ENCODE assay signal across 8 mouse cellular contexts in genomic region chr15:25805336-25806110, GRCm38 (mm10). TPM values are rescaled to one million over a fixed set of nuclear protein-coding genes. Genes with fewer than 3 reads are reported as not detected.
DNase-seq lines count a peak whose midpoint lies in the region; ATAC-seq and TF ChIP-seq lines count a peak whose summit lies in the region.

No protein-coding gene starts in this region.

- no peak for TF ChIP-seq EP300 in MEL (IDR thresholded peaks at IDR 0.05; ENCODE audit: low read depth in 1 of 2, low read length in 2 of 2)

- no peaks in the 10 kb centered on the region for H3K79me2 ChIP-seq in MEL (ENCODE audit: control insufficient read depth, insufficient read depth, low read length, poor library complexity)

- no peaks in the 10 kb centered on the region for H3K36me3 ChIP-seq in MEL (ENCODE audit: control insufficient read depth in 1 of 2, insufficient read depth in 2 of 2, low read length in 2 of 2)
- peaks cover 99% of the 10 kb centered on the region for H3K36me3 ChIP-seq in forebrain, embryonic 12.5 days (replicated peaks)

- H3K9ac ChIP-seq in MEL (ENCODE audit: control insufficient read depth, low read depth, low read length, poor library complexity, severe bottlenecking): no peak overlapping the region
- H3K9ac ChIP-seq in forebrain, embryonic 12.5 days: no peak overlapping the region

- 89% methylated on average over 21 of the region's 21 CpGs for WGBS in forebrain, embryonic 12.5 days

- no peaks in the 10 kb centered on the region for H3K4me1 ChIP-seq in MEL (ENCODE audit: control insufficient read depth in 1 of 2, insufficient read depth in 2 of 2, low read length in 2 of 2)
- H3K4me1 ChIP-seq in forebrain, embryonic 12.5 days: no peaks in the 10 kb centered on the region

- no peak for TF ChIP-seq POLR2A in MEL (IDR thresholded peaks at IDR 0.05; ENCODE audit: control insufficient read depth in 1 of 2, insufficient read depth in 1 of 2, low read depth in 1 of 2, low read length in 2 of 2, poor library complexity in 1 of 2)
- TF ChIP-seq POLR2A in brain, embryonic 14.5 days (IDR thresholded peaks at IDR 0.05; ENCODE audit: borderline replicate concordance, extremely low read depth, insufficient read depth, insufficient read length, poor library complexity, severe bottlenecking): no peak

- ATAC-seq in forebrain, embryonic 12.5 days (ENCODE audit: low FRiP score): peak; percentile 55

- no peaks in the 10 kb centered on the region for H3K27me3 ChIP-seq in MEL (ENCODE audit: control insufficient read depth in 1 of 2, insufficient read depth in 2 of 2, low read length in 2 of 2)
- no peaks in the 10 kb centered on the region for H3K27me3 ChIP-seq in forebrain, embryonic 12.5 days

- TF ChIP-seq CTCF in MEL (IDR thresholded peaks at IDR 0.05 in 2 of 3, conservative IDR thresholded peaks at IDR 0.05 in 1 of 3; ENCODE audit: control insufficient read depth in 1 of 3, insufficient read depth in 1 of 3, low read depth in 2 of 3, low read length in 3 of 3, poor library complexity in 1 of 3, severe bottlenecking in 1 of 3): peak; percentile 68 to 85 (median 69)
- peak; percentile 90 for TF ChIP-seq CTCF in brain, embryonic 14.5 days (IDR thresholded peaks at IDR 0.05; ENCODE audit: borderline replicate concordance, extremely low read depth, insufficient read depth, insufficient read length)

- peak; percentile 62 for DNase-seq in MEL (ENCODE audit: low read depth, low spot score)
- DNase-seq in brain, embryonic 14.5 days (ENCODE audit: low read depth): peak; percentile 74
- DNase-seq in heart, postnatal 4 days: peak; percentile 85
- DNase-seq in layer of hippocampus, adult 8-10 months (ENCODE audit: low spot score in 2 of 2): peak; percentile 51 to 81
- peak; percentile 80 for DNase-seq in lung, postnatal 14 days
- peak; percentile 69 for DNase-seq in ovary, postnatal 36 days (ENCODE audit: low spot score)
- DNase-seq in thymus, postnatal 14 days: peak; percentile 74

- peak; percentile 71 for TF ChIP-seq RAD21 in MEL (IDR thresholded peaks at IDR 0.05; ENCODE audit: low read depth, low read length)

- H3K4me3 ChIP-seq in MEL (ENCODE audit: control insufficient read depth in 1 of 2, insufficient read depth in 1 of 2, low read depth in 2 of 2, low read length in 2 of 2): peak overlapping the region; percentile 30 to 45
- H3K4me3 ChIP-seq in forebrain, embryonic 12.5 days (replicated peaks): no peak overlapping the region

- H3K4me2 ChIP-seq in forebrain, embryonic 12.5 days: no peak overlapping the region

- no peak overlapping the region for H3K27ac ChIP-seq in MEL (ENCODE audit: control insufficient read depth, low read depth, low read length)
- H3K27ac ChIP-seq in forebrain, embryonic 12.5 days: no peak overlapping the region

- H3K9me3 ChIP-seq in MEL (replicated peaks; ENCODE audit: insufficient read depth, low read length): no peaks in the 10 kb centered on the region
- H3K9me3 ChIP-seq in forebrain, embryonic 12.5 days: no peaks in the 10 kb centered on the region

TF ChIP-seq in MEL, 35 proteins besides CTCF, POLR2A, EP300 and RAD21:
- TF ChIP-seq MAZ (IDR thresholded peaks at IDR 0.05; ENCODE audit: low read depth, low read length): 0 out of 2 replicates have a peak, but pooled peaks have one; percentile 38
- peak; percentile 72 for TF ChIP-seq SMC3 (IDR thresholded peaks at IDR 0.05; ENCODE audit: low read depth, low read length)
- no peak for TF ChIP-seq MAFK (IDR thresholded peaks at IDR 0.05; ENCODE audit: borderline replicate concordance, low read depth, low read length)
- peak; percentile 45; the same call in 1 of the 2 replicates for TF ChIP-seq ZC3H11A (IDR thresholded peaks at IDR 0.05; ENCODE audit: low read depth, low read length)

RNA-seq across cellular contexts. Expression of gene Retreg1, which starts 37.5 kb away (rescaled TPM):
- 3.1 and 4.1 TPM in 2 replicates for total RNA-seq in MEL (2012; rRNA removed)
- 1 to 10 TPM in 1 of 2 experiments, not detected in 1; 7.6 TPM for polyA plus RNA-seq in MEL (2012; ENCODE audit: insufficient read depth in 1 of 2, insufficient read length in 2 of 2, low read depth in 1 of 2, low replicate concordance in 2 of 2, missing spikeins in 1 of 2)
- polyA plus RNA-seq in brain, embryonic 14.5 days (2012; rRNA removed): 5.2 and 8.9 TPM in 2 replicates
- polyA plus RNA-seq in forebrain, embryonic 12.5 days (2016; fragmentation: Nextera tagmentation; extraction: Ambion mirVana): 2.8 and 3.7 TPM in 2 replicates
- total RNA-seq in heart, postnatal 4 days (2021): 100 to 1,000 TPM; 112 to 141 TPM
- total RNA-seq in layer of hippocampus, adult 8-10 months (2022): 10 to 100 TPM; 33.9 to 36.7 (median 35.5) TPM
